18 mouse cellular contexts compared by ENCODE assay signal in genomic region chr15:36898857-36899523, GRCm38 (mm10).
DNase-seq lines count a peak whose midpoint lies in the region; ATAC-seq and TF ChIP-seq lines count a peak whose summit lies in the region.
"Had no signal": no experiment of that assay in that cellular context is flagged by ENCODE, and none has a peak within 500 bp of the region (broad histone marks: within the 10 kb centered on the region; RNA-seq: fewer than 3 reads in every experiment).

No protein-coding gene starts in this region.

- H3K9me3 ChIP-seq in kidney, embryonic 16.5 days (ENCODE audit: low read length) = no peaks in the 10 kb centered on the region
- no peaks in the 10 kb centered on the region for H3K9me3 ChIP-seq in stomach, postnatal 0 days (ENCODE audit: control insufficient read depth, low read length)
- H3K9me3 ChIP-seq in forebrain, embryonic 16.5 days (ENCODE audit: control insufficient read depth, low read length) = no peaks in the 10 kb centered on the region
- H3K9me3 ChIP-seq: forebrain, embryonic 15.5 days; hindbrain, embryonic 13.5 days; limb, embryonic 13.5 days had no signal

- no peaks in the 10 kb centered on the region for H3K27me3 ChIP-seq in kidney, adult 2 months (replicated peaks; ENCODE audit: control insufficient read depth, insufficient read depth, low read length)
- H3K27me3 ChIP-seq in kidney, embryonic 16.5 days (ENCODE audit: insufficient read depth, low read length) = no peaks in the 10 kb centered on the region
- no peaks in the 10 kb centered on the region for H3K27me3 ChIP-seq in stomach, postnatal 0 days (ENCODE audit: control insufficient read depth, insufficient read depth, low read length)
- no peaks in the 10 kb centered on the region for H3K27me3 ChIP-seq in forebrain, embryonic 16.5 days (replicated peaks; ENCODE audit: control insufficient read depth, insufficient read depth, low read length)
- H3K27me3 ChIP-seq: forebrain, embryonic 15.5 days; hindbrain, embryonic 13.5 days; limb, embryonic 13.5 days had no signal

- no peak overlapping the region for H3K9ac ChIP-seq in kidney, embryonic 16.5 days (replicated peaks; ENCODE audit: low read length)
- no peak overlapping the region for H3K9ac ChIP-seq in stomach, postnatal 0 days (ENCODE audit: low read length)
- H3K9ac ChIP-seq in forebrain, embryonic 16.5 days (replicated peaks; ENCODE audit: low read depth, low read length) = no peak overlapping the region
- H3K9ac ChIP-seq: forebrain, embryonic 15.5 days; hindbrain, embryonic 13.5 days; limb, embryonic 13.5 days had no signal

- peak overlapping the region; percentile 90 for H3K27ac ChIP-seq in kidney, adult 2 months (ENCODE audit: insufficient read depth, low read depth, low read length)
- H3K27ac ChIP-seq in kidney, embryonic 16.5 days (ENCODE audit: low read length) = no peak overlapping the region
- peak overlapping the region; percentile 88 for H3K27ac ChIP-seq in stomach, postnatal 0 days (replicated peaks)
- H3K27ac ChIP-seq in forebrain, embryonic 16.5 days (ENCODE audit: low read length) = no peak overlapping the region
- H3K27ac ChIP-seq: forebrain, embryonic 15.5 days; hindbrain, embryonic 13.5 days; layer of hippocampus, adult 2 months; left cerebral cortex, adult 2 months; limb, embryonic 13.5 days had no signal

- intact Hi-C loops in gastrocnemius, postnatal 36 days (cut with DNase I) = no loop called here

- H3K4me3 ChIP-seq in kidney, adult 2 months (ENCODE audit: insufficient read depth, low read depth, low read length) = no peak overlapping the region
- no peak overlapping the region for H3K4me3 ChIP-seq in kidney, embryonic 16.5 days (ENCODE audit: low read length)
- no peak overlapping the region for H3K4me3 ChIP-seq in stomach, postnatal 0 days (ENCODE audit: low read depth, low read length)
- no peak overlapping the region for H3K4me3 ChIP-seq in forebrain, embryonic 16.5 days (replicated peaks; ENCODE audit: low read length)
- H3K4me3 ChIP-seq: forebrain, embryonic 15.5 days; hindbrain, embryonic 13.5 days; layer of hippocampus, adult 2 months; left cerebral cortex, adult 2 months; limb, embryonic 13.5 days had no signal

- TF ChIP-seq EP300 in stomach, postnatal 0 days (optimal IDR thresholded peaks at IDR 0.05) = no peak

- no peak for TF ChIP-seq POLR2A in kidney, adult 2 months (IDR thresholded peaks at IDR 0.05; ENCODE audit: low read depth, low read length)

- ATAC-seq in kidney, embryonic 16.5 days (ENCODE audit: low FRiP score, low TSS enrichment) = no peak
- ATAC-seq in stomach, postnatal 0 days (ENCODE audit: low FRiP score, low TSS enrichment) = peak; percentile 87
- no peak for ATAC-seq in forebrain, embryonic 16.5 days
- ATAC-seq: forebrain, embryonic 15.5 days had no signal

- 64% methylated on average over 11 of the region's 11 CpGs for WGBS in kidney, adult 2 months
- 79% methylated on average over 11 of the region's 11 CpGs for WGBS in kidney, embryonic 16.5 days
- 62% methylated on average over 11 of the region's 11 CpGs for WGBS in stomach, postnatal 0 days
- WGBS in forebrain, embryonic 16.5 days = 89% methylated on average over 11 of the region's 11 CpGs

- TF ChIP-seq CTCF in kidney, adult 2 months (conservative IDR thresholded peaks at IDR 0.05; ENCODE audit: insufficient read depth, insufficient read length, low read depth, low read length) = no peak
- TF ChIP-seq CTCF in stomach, postnatal 0 days (IDR thresholded peaks at IDR 0.05; ENCODE audit: low read depth) = no peak

- peak; percentile 94 for DNase-seq in kidney, adult 2 months
- peak; percentile 73 for DNase-seq in adrenal gland, postnatal 14 days
- peak; percentile 41 for DNase-seq in kidney, postnatal 10 days
- peak; percentile 85 for DNase-seq in stomach, postnatal 0 days (ENCODE audit: low spot score)
- no peak for DNase-seq in gastrocnemius, postnatal 36 days
- DNase-seq: B cell, adult 2 months; cerebellum, postnatal 14 days; heart, postnatal 10 days; lung, adult 2 months; right cerebral cortex, postnatal 25 days; thymus, postnatal 14 days had no signal

- no peaks in the 10 kb centered on the region for H3K36me3 ChIP-seq in kidney, adult 2 months (ENCODE audit: control insufficient read depth, insufficient read depth, low read length)
- H3K36me3 ChIP-seq in kidney, embryonic 16.5 days (ENCODE audit: insufficient read depth, low read length) = no peaks in the 10 kb centered on the region
- H3K36me3 ChIP-seq in stomach, postnatal 0 days (ENCODE audit: control insufficient read depth, insufficient read depth, low read length) = no peaks in the 10 kb centered on the region
- no peaks in the 10 kb centered on the region for H3K36me3 ChIP-seq in forebrain, embryonic 16.5 days (ENCODE audit: control insufficient read depth, insufficient read depth)
- H3K36me3 ChIP-seq: forebrain, embryonic 15.5 days; hindbrain, embryonic 13.5 days; limb, embryonic 13.5 days had no signal

- peaks cover 46% of the 10 kb centered on the region for H3K4me1 ChIP-seq in kidney, adult 2 months (ENCODE audit: control insufficient read depth, insufficient read depth, low read length)
- H3K4me1 ChIP-seq in kidney, embryonic 16.5 days (ENCODE audit: insufficient read depth, low read length) = peaks cover 30% of the 10 kb centered on the region
- H3K4me1 ChIP-seq in stomach, postnatal 0 days (replicated peaks; ENCODE audit: control insufficient read depth, insufficient read depth) = peaks cover 8% of the 10 kb centered on the region; the same call in 1 of the 2 replicates
- H3K4me1 ChIP-seq in forebrain, embryonic 16.5 days (replicated peaks; ENCODE audit: control insufficient read depth, insufficient read depth, low read length) = peaks cover 12% of the 10 kb centered on the region

- no peak overlapping the region for H3K4me2 ChIP-seq in kidney, embryonic 16.5 days (replicated peaks; ENCODE audit: low read depth, low read length)
- no peak overlapping the region for H3K4me2 ChIP-seq in stomach, postnatal 0 days (replicated peaks; ENCODE audit: low read depth)
- H3K4me2 ChIP-seq in forebrain, embryonic 16.5 days (ENCODE audit: low read length) = no peak overlapping the region
- H3K4me2 ChIP-seq: forebrain, embryonic 15.5 days; hindbrain, embryonic 13.5 days; limb, embryonic 13.5 days had no signal

Comparison
In these comparisons a context has a peak if more than half of its experiments do, and no peak if none do; other contexts are left out.
1. H3K27ac ChIP-seq: peak in kidney, adult 2 months (single experiment) and stomach, postnatal 0 days (single experiment); none in kidney, embryonic 16.5 days (single experiment) and forebrain, embryonic 16.5 days (single experiment).
2. DNase-seq: peak in kidney, adult 2 months (single experiment), adrenal gland, postnatal 14 days (single experiment), kidney, postnatal 10 days (single experiment) and stomach, postnatal 0 days (single experiment); none in gastrocnemius, postnatal 36 days (0 of 2).